ENCODE assay signal across 8 mouse cellular contexts in genomic region chr15:101128181-101129089, GRCm38 (mm10). TPM values are rescaled to one million over a fixed set of nuclear protein-coding genes. Genes with fewer than 3 reads are reported as not detected.
DNase-seq lines count a peak whose midpoint lies in the region; ATAC-seq lines count a peak whose summit lies in the region.

Acvrl1 (plus strand) TSS chr15:101128522.

- ATAC-seq in embryonic facial prominence, embryonic 15.5 days (ENCODE audit: insufficient number of reproducible peaks, low FRiP score, low TSS enrichment, low read depth): 0 out of 2 replicates have a peak, but pooled peaks have one; percentile 26
- ATAC-seq in heart, embryonic 15.5 days (replicated peaks; ENCODE audit: insufficient number of reproducible peaks, insufficient read depth, low FRiP score, low read depth): no peak; the same call in 1 of the 2 replicates

- peak within 1 kb of the TSS; percentile 48 for H3K4me3 ChIP-seq in embryonic facial prominence, embryonic 15.5 days (replicated peaks)
- peak within 1 kb of the TSS; percentile 55 for H3K4me3 ChIP-seq in heart, embryonic 15.5 days

- peaks cover 41% of the 10 kb centered on the region for H3K4me1 ChIP-seq in embryonic facial prominence, embryonic 15.5 days
- H3K4me1 ChIP-seq in heart, embryonic 15.5 days (replicated peaks): peaks cover 49% of the 10 kb centered on the region

- peak within 1 kb of the TSS; percentile 45; the same call in 1 of the 2 replicates for H3K9ac ChIP-seq in embryonic facial prominence, embryonic 15.5 days
- H3K9ac ChIP-seq in heart, embryonic 15.5 days: peak within 1 kb of the TSS; percentile 70

- peaks cover 14% of the 10 kb centered on the region for H3K27me3 ChIP-seq in embryonic facial prominence, embryonic 15.5 days
- peaks cover 40% of the 10 kb centered on the region for H3K27me3 ChIP-seq in heart, embryonic 15.5 days

- H3K9me3 ChIP-seq in embryonic facial prominence, embryonic 15.5 days (replicated peaks): no peaks in the 10 kb centered on the region
- H3K9me3 ChIP-seq in heart, embryonic 15.5 days (replicated peaks): no peaks in the 10 kb centered on the region

- no peak for DNase-seq in frontal cortex, adult 2 months (ENCODE audit: extremely low spot score in 1 of 2, low spot score in 1 of 2)
- no peak for DNase-seq in frontal cortex, postnatal 10 days (ENCODE audit: low spot score in 2 of 2)
- peak; percentile 84 for DNase-seq in kidney, postnatal 10 days
- peak; percentile 79 for DNase-seq in lung, postnatal 14 days
- no peak for DNase-seq in right cerebral cortex, adult 18-20 months
- no peak for DNase-seq in urinary bladder, adult 18-20 months (ENCODE audit: low spot score in 2 of 2)

- H3K27ac ChIP-seq in embryonic facial prominence, embryonic 15.5 days (replicated peaks): 0 out of 2 replicates have a peak within 1 kb of the TSS, but pooled peaks have one; percentile 24
- H3K27ac ChIP-seq in heart, embryonic 15.5 days: peak within 1 kb of the TSS; percentile 65

- H3K36me3 ChIP-seq in embryonic facial prominence, embryonic 15.5 days: no peaks in the 10 kb centered on the region
- no peaks in the 10 kb centered on the region for H3K36me3 ChIP-seq in heart, embryonic 15.5 days

- WGBS in embryonic facial prominence, embryonic 15.5 days: 5% methylated on average over 46 of the region's 46 CpGs
- WGBS in heart, embryonic 15.5 days: 5% methylated on average over 46 of the region's 46 CpGs

- H3K4me2 ChIP-seq in embryonic facial prominence, embryonic 15.5 days (replicated peaks): peak within 1 kb of the TSS; percentile 83
- H3K4me2 ChIP-seq in heart, embryonic 15.5 days: peak within 1 kb of the TSS; percentile 84

RNA-seq across cellular contexts. Expression of gene Acvrl1, which starts in this region (rescaled TPM):
- polyA plus RNA-seq in frontal cortex, adult 2 months (2012; rRNA removed): 20.7 and 22.4 TPM in 2 replicates
- polyA plus RNA-seq in embryonic facial prominence, embryonic 15.5 days (2015; fragmentation: Nextera tagmentation; extraction: Ambion mirVana): 17.5 and 19.6 TPM in 2 replicates
- polyA plus RNA-seq in heart, embryonic 15.5 days (2015; fragmentation: Nextera tagmentation; extraction: Ambion mirVana): 13.1 and 17.1 TPM in 2 replicates

Comparison
In these comparisons a context has a peak if more than half of its experiments do, and no peak if none do; other contexts are left out.
1. DNase-seq: peak in kidney, postnatal 10 days (single experiment) and lung, postnatal 14 days (single experiment); none in frontal cortex, adult 2 months (0 of 2), frontal cortex, postnatal 10 days (0 of 2), right cerebral cortex, adult 18-20 months (single experiment) and urinary bladder, adult 18-20 months (0 of 2).